Mouse (Mus musculus): Measurements from ENCODE around the gene D11Wsu47e.

Gene D11Wsu47e

DNA sequence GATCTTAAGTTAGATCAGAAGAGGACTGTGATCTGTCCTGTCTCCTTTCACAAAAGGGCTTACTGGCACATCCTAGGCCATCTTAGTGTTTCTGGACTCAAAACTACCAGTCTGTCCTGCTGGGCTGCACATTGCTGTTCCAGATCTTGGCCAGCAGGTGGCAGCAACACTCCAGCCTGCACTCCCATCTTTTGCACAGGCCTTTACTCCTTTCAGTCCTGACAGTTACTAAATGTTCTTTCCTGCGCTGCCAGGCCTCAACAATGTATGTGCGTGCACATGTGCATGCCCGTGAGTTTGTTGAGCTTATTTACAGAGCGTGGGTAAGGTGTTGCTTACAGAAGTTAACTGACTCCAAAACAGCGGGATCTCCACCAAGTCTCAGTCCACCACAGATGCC lies 19.5 kb downstream of the D11Wsu47e start:
- peak; percentile 57 for DNase-seq (ENCODE audit: low read depth, low spot score)

DNA sequence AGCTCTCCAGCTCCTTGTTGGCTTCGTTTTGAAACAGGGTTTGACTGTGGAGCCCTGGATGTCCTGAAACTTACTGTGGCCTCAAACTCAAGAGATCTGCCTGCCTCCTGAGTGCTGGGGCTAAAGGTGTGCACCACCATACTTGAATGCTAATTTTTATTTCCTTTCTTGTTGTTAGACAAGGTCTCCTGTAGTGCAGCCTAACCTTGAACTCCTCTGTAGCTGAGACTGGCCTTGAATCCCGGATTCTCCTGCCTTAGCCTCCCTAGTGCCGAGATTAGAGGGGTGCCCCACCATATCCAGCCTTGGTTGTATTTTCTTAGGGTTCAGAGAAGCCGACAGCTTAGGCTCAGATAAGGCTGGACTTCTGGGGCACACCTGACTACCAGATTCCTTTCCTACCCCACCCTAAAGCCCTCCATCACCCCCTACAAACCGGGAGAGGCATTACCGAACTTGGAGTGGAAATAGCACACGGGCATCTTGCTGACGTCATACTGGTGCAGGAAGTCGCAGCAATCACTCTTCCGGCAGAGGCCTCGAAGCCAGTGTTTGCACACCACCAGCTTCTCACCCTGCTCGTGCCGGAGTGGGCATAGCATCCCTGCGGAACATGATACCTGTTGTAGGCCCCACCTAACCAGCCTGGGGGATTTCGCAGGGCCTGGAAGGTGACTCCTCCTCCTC lies 21.9 kb downstream of the D11Wsu47e start:
- DNase-seq (ENCODE audit: low read depth, low spot score), result no peak

DNA sequence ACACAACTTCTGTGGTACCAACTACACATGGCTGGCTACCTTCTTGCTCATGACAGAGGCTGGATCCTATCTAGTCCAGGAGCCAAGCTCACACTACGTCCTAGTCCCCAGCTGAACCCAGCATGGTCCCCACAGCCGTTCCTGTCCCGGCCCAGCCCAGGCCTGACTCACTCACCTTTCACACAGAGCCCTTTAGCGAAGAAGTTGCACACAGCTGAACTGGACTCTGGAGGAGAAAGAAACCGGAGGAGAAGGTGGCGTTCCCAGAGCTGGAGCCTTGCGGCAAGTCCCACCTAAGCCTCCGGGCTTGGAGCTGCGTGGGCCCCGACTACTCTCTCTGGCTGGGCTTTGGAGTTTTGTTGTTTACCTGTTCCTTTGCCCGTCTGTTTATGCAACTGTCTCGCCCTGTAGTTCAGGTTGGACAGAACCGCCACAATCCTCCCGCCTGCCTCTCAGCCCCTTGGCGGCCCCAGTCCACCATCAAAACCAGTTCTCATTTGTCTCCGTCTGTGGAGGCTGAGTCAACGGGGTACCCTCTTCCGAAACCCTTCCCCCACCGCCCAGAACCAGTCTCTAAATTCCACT lies 24.5 kb downstream of the D11Wsu47e start:
- no peak for DNase-seq (ENCODE audit: low read depth, low spot score)

DNA sequence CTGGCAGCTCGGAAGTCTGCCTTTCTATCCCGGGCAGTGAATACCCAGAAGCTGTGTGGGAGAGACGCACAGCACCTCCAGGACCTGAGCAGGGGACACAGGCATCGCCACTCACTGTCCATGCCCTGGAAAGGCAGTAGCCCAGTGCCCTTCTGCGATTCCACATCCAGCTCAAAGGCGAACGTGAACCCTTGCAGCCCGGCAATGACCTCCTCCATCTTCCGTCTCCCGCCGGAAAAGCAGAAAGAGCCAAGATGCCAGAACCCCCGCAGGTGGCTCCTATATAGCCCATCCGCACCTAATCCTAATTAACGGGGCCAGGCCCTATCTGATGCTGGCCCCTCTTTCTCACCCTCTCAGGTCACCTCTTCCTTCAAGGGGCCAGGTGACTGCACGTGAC lies 25.1 kb downstream of the D11Wsu47e start:
- DNase-seq (ENCODE audit: low read depth, low spot score), result no peak

DNA sequence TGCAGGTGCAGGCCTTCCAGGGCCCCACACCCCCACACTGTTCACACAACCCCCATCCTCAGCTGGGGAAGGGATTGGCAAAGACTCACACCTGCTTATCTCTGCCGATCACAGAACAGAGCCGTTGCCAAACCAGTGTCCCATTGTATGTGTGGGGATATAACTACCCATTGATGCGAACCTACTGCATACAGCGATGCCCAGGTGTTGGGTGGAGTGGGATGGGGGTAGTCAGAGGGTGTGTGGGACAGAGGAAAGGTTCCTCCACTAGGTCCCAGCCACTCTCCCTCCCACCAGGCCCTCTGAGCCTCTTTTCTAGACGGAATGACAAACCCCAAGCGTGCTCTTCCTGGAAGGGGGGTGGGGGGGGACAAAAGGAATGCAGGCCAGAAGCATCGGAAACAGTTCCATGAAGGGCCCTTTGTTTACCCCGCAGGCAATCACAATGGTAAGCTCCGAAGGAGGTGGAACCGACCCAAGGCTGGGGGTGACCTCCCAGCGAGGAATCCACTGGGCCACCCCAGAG lies 25.6 kb downstream of the D11Wsu47e start, which contains the start of gene Cpsf4l:
TSS of gene Cpsf4l (minus strand) at position 287 of the 526 bp plus-strand sequence.
- peak; percentile 35 for DNase-seq (ENCODE audit: low read depth, low spot score)

DNA sequence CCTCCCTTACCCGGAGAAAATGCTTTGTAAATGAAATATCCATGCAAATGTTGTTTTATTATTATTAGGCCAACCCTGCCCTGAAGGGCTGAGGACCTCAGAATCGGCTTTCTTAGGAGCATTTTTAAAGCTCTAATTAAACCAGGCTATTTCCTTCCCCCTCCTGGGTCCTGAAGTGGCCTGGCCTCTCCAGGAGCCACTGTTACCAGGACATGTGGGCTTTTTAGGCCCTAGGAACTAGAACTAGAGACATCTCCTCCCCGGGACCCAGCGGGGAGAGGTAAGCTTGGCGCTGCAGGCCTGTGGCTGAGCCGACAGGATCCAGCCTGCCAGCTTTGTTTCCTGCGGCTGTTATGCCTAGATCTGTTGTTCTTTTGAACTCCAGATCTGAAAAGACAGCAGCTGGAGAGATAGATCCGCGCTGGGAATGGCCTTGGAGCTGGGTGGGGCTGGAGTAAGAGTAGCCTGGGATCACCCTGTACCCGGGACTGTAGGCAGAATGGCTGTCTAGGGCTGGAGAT lies 26.1 kb downstream of the D11Wsu47e start:
- DNase-seq (ENCODE audit: low read depth, low spot score), result no peak

DNA sequence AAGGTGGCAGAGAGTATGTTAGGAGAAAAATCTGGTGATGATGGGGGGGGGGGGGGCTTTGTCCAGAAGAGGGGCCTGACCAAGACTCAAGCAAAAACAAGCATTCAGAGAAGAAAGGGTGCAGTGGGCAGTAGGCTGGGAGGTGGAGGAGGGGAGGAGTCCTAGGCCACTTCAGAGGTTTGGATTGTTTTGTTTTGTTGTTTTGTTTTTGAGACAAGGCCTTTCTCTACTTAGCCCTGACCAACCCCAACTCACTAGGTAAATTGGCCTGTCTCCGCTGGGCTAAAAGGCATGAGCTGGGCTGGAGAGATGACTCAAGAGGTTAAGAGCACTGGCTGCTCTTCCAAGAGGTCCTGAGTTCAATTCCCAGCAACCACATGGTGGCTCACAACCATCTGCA lies 26.8 kb downstream of the D11Wsu47e start:
- no peak for DNase-seq (ENCODE audit: low read depth, low spot score)

DNA sequence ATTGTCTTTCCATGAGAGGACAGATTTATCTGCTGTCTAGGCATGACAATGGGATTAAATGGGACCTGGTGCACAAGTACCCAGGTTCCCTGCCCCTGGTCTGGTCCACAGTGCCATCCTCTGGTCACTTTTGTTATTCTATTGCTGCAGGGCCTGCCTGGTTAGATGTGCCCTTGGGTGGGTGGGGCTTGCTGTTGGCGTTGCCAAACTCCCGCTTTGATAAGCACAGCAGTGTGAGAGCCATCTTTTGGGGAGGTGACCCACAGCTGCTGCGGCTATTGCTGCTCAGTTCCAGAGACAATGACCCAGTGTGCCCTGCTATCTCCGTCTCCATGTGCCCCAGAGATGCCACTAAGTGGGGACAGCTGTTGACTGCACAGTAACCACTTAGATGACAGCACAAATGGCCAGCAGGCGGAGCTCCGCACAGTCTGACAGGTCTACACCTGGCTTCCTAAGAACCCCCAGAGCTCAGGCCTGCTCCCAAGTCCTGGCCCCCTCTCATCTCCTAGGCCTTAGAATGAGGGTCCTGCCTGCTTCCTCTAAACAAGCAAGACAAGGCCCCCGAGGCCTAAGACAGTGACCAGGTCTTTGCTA lies 31.0 kb downstream of the D11Wsu47e start:
- no peak for DNase-seq (ENCODE audit: low read depth, low spot score)

DNA sequence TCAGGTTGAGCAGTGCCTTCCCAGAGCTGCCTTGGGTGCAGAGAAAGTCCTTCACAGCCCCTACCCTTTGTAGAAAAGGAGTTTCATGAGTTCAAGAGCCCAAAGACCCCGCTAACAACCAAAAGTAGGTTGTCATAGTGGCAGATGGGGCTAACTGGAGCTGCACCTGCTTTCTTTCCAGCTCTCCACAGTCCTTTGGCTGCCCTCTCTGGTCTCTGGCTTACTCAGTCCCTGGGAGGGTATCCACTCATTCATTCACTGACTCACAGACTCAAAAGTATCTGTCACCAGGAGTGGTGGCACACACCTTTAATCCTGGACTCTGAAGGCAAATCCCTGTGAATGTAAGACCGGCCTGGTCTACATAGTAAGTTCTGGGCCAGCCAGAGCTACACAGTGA lies 31.9 kb downstream of the D11Wsu47e start:
- no peak for DNase-seq (ENCODE audit: low read depth, low spot score)

DNA sequence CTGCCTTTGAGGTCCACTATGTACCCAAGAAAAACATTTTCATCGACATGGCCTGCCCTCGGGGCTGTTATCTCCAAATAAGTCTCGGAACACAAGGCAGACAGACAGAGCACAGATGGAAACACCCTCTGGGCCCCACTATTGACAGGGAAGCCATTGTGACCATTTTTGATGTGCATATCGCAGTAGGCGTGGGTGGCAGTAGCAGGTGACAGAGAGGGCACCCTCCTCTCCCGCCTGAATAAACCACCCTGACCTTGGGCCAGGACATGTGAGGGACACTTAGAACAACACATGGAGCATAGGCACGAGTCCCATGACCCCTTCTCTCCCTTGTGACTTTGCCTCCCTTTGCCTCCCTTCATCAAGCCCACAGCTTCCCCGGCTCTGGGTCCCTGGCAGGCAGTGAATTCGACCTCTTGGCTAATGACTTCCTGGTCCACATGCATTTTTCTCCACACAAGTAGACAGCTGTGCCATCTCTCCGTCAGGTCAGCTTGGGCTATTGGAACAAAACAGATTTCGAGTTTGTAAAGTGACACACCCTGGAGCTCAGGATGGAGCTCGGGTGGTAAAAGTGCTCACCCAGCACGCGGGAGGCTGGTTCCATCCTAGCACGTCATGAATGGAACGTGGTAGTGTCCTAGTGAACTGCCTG lies 33.7 kb downstream of the D11Wsu47e start:
- DNase-seq (ENCODE audit: low read depth, low spot score), result no peak

DNA sequence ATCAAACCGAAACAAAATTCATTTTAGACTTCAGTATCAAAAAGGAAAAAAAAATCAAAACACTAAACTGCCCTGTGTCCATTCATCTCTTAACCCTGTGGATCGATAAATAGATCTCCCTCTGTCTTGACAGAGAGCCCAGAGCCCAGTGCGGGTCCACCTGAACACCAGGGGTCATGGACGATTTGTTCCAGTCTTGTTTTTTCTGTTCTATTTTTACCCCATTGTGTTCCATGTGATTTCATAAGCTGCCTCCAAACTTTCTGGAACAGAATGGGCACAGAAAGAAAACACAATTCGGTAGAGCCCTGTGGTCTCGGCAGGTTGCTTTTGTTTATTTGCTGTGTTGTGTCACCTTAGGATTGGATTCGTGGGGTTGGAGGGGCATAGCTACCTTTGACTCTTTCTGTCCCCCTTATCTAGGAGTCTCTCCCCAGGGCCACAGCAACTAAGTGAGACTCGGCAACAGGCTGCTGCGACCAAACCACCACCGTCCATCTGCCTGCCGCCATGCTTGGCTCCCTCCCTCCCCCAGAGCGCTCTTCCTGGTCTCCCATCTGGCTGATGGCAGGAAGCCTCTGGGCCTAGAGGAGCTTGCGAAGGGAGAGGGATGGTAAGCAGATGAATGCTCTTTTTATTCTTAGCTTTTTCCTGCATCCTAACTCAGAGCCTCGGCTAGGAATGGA lies 38.3 kb downstream of the D11Wsu47e start:
- DNase-seq (ENCODE audit: low read depth, low spot score), result no peak

DNA sequence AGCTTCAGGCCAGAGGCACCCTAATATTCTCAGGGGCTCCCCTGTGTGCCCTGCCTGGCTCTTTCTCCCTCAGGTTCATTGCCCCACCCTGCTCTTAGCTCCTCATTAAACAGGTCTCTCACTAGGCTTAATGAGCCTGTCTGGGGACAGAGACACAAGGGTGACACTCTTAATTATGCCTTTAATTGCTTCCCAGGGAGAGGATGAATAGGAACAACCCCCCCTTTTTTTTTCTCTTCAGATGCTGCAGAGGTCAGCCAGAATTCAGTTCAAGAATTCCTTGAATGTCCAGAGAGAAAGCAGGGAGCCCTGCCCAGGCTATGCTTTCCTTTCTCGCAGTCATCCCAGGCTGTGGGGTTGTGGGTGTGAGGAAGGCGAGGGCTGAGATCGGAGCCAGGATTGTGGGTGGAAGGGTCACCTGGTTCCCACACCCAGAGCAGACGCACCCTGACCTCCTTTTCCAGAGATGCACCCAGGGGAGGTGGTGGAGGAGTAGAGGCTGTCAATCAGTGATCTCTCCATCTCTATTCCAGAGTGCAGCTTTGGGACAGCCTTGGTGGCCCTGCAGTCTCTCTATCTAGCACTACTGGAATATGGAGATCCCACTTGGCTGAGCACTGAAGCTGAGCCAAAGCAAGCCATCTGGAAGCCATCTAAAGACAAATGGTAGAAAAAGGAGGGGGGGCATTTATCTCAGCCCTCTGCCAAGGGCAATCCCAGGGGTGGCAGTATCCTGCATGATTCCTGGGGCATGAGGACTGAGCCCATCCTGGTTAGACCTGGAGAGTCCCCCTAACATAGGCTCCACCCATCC lies 41.2 kb downstream of the D11Wsu47e start:
- no peak for DNase-seq (ENCODE audit: low read depth, low spot score)

DNA sequence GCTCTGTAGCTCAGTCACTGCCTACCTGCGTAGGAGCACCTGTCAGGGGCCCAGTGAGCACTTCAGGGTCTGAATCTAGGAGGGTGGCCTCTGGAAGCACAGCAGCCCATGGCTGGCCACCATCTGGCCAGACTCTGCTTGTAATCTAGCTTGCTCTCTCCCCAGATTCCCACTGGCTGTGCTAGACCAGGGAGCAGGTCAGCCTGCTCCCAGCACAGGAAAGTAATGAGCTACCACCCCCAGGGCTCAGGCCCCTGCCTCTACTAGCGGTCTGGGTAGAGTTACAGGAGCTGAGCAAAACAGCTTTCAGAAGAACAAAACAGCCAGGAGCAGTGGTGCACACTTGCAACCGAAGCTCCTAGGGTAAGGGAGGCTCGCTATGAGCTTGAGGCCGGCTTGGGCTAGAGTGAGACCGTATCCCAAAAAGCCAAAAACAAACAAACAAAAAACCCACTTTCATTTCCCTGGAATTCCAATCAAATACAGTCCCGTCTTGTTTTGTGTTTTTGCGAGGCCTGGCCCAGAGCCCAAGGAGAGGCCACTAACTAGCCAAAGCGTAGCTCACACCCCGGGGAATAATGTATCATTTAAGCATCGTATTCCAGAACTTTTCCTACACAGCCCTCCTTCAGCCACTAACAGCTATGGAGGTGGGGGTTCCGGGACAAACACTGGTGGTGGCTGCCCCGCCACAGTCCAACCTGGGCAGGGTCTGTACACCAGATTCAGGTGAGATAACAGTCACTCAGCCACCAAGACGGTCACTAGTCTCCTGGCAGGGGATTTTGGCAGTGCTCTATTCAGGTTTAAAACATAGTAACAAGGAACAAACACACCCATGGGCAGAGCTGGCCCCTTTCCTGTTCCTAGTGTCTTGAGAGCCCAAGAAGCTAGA lies 43.0 kb downstream of the D11Wsu47e start:
- DNase-seq (ENCODE audit: low read depth, low spot score), result no peak

DNA sequence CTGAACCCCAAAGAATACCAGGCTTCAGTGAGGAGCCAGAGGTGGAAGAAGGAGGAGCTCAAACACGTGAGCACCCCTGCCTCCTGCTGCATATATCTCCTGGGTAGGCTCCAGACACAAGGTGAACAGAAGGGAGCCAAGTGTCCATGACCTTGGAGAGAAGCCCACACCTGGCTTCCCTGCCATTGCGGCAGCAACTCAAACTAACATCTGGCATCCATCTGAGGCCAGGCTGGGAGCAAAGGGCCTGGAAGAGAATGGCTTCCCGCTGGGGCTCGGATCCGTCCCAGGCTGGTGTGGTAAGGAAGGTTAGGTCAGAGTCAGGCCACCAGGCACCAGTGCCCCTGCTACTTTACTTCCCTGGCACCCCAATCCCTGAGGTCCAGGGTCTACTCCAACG lies 43.8 kb downstream of the D11Wsu47e start:
- no peak for DNase-seq (ENCODE audit: low read depth, low spot score)

DNA sequence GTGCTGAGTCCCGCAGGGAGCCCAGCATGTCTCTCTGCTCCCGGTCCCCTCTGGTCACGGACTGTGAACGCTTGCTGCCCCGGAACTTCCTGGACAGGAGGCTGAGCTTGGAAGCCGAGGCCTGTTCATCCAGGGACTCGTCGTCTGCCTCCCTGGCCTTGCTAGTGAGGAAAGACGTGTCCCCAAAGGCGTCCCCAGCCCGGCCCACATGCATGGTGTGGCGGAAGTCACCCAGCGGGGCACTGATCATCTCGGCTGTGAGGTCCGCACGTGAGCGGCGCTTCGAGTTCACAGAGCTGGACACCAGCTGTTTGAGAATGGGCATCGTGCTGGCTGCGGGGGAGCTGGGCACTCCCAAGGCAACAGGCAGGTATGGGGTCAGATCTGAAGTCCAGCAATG lies 45.0 kb downstream of the D11Wsu47e start:
- no peak for DNase-seq (ENCODE audit: low read depth, low spot score)

DNA sequence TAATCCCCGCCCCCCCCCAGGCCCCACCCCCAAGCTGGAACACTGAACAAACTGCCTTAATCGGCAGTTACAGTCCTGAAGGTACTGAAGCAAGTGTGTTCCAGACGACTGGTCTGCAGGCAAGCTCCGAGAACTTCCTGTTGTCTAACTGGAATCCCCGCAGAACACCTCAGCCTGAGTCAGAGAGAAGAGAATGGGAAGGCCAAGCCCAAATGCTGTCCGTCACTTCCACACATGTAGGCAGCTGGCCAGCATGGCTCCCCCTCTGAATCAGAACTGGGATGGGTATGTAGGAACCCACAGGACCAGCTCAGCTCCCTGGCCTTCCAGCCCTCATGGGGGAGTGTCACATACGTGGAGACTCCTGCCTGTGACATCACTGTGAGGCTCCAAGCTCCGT lies 45.7 kb downstream of the D11Wsu47e start:
- no peak for DNase-seq (ENCODE audit: low read depth, low spot score)

DNA sequence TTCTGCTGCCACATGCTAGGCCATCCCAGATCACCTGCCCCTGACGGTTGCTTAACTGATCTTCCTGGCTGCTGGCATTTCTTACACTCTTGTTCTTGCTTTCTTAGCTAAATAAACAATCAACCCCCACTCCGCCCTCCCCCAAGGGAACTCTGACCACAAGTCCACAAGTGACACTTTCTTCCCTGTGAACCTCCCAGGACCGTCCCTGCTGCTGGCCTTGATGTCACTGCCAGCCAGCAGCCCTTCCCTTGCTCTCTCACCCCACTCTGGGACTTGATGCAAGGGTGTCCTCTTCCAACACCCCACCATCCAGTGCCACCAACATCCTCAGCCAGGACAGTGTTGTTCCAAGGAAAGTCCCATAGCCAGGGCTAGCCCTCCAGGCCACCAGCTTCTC lies 46.7 kb downstream of the D11Wsu47e start:
- no peak for DNase-seq (ENCODE audit: low read depth, low spot score)

DNA sequence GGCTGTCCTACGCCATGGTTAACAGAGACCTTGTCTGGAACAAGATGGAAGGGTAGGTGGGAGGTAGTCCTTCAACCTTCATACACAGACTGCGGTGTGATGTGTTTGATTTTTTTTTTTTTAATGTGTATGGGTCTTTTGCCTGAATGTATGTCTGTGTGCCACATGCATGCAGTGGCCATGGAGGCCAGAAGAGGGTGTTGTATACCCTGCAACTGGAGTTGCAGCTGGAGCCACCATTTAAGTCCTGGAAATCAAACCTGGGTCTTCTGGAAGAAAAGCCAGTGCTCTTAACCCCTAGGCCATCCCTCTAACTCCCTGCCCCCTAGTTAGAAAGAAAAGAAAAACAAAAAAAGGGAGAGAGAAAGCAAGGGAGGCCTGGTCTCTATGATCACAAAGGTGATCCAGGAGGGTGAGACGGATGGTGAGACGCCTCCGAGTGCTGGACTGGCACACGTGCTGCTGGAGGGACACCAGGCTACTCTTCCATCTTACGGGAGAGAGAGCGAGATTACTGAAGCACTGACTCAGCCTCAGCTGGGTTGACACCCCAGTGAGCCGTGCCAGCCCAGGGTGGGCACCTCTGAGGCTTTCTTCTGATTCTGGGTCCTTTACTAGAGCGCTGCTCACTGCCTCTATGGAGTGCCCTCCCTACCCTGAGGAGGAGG lies 47.9 kb downstream of the D11Wsu47e start:
- DNase-seq (ENCODE audit: low read depth, low spot score), result no peak

All from embryo, embryonic 11.5 days (tissue).